Mouse (Mus musculus): ENCODE data around the gene Clrn3.

GRCm38 (mm10) chr7:135490500-135490886 is 38.0 kb downstream of the Clrn3 start:
- no peak for TF ChIP-seq CTCF (conservative IDR thresholded peaks at IDR 0.05; ENCODE audit: insufficient read depth, insufficient read length, low read depth, low read length)
- TF ChIP-seq POLR2A (IDR thresholded peaks at IDR 0.05; ENCODE audit: low read depth, low read length) = no peak
